ENCODE assay signal across 27 mouse cellular contexts in genomic region chr16:96165723-96166264, GRCm38 (mm10). TPM values are rescaled to one million over a fixed set of nuclear protein-coding genes. Genes with fewer than 3 reads are reported as not detected.
DNase-seq lines count a peak whose midpoint lies in the region; ATAC-seq and TF ChIP-seq lines count a peak whose summit lies in the region.
"Had no signal": no experiment of that assay in that cellular context is flagged by ENCODE, and none has a peak within 500 bp of the region (broad histone marks: within the 10 kb centered on the region; RNA-seq: fewer than 3 reads in every experiment).

No protein-coding gene starts in this region.

- no peak overlapping the region for H3K4me3 ChIP-seq in hindbrain, postnatal 0 days (ENCODE audit: low read length)
- no peak overlapping the region for H3K4me3 ChIP-seq in hindbrain, embryonic 13.5 days
- H3K4me3 ChIP-seq in intestine, embryonic 16.5 days (ENCODE audit: low read length) = no peak overlapping the region
- H3K4me3 ChIP-seq: hindbrain, embryonic 10.5 days; limb, embryonic 15.5 days; lung, embryonic 15.5 days; megakaryocyte, embryonic 14.5 days; neural tube, embryonic 12.5 days had no signal

- DNase-seq in hindbrain, postnatal 0 days (ENCODE audit: low spot score) = peak; percentile 62
- DNase-seq in cerebellum, adult 11 months = peak; percentile 58
- DNase-seq in cerebellum, adult 8-10 months = peak; percentile 59
- peak; percentile 42 to 58 for DNase-seq in cerebellum, postnatal 36 days
- DNase-seq in left cerebral cortex, postnatal 36 days (ENCODE audit: low spot score in 2 of 2) = no peak
- no peak for DNase-seq in testis, postnatal 10 days (ENCODE audit: low spot score)
- DNase-seq: adrenal gland, postnatal 10 days; gastrocnemius, postnatal 14 days; heart, adult 11 months; kidney, adult 8-10 months; kidney, postnatal 36 days; left cerebral cortex, postnatal 4 days; lung, postnatal 36 days; midbrain, embryonic 14.5 days; right cerebral cortex, postnatal 14 days; thymus, postnatal 14 days had no signal

- 70% methylated on average over 4 of the region's 4 CpGs for WGBS in hindbrain, postnatal 0 days
- WGBS in hindbrain, embryonic 13.5 days = 73% methylated on average over 4 of the region's 4 CpGs
- WGBS in intestine, embryonic 16.5 days = 73% methylated on average over 4 of the region's 4 CpGs

- no peak overlapping the region for H3K27ac ChIP-seq in hindbrain, postnatal 0 days
- H3K27ac ChIP-seq in hindbrain, embryonic 13.5 days = no peak overlapping the region
- no peak overlapping the region for H3K27ac ChIP-seq in intestine, embryonic 16.5 days (ENCODE audit: low read length)
- H3K27ac ChIP-seq: hindbrain, embryonic 10.5 days; limb, embryonic 15.5 days; liver, embryonic 14.5 days; lung, embryonic 15.5 days; neural tube, embryonic 12.5 days had no signal

- no peaks in the 10 kb centered on the region for H3K27me3 ChIP-seq in hindbrain, postnatal 0 days (ENCODE audit: insufficient read depth, low read length)
- no peaks in the 10 kb centered on the region for H3K27me3 ChIP-seq in hindbrain, embryonic 13.5 days
- H3K27me3 ChIP-seq in intestine, embryonic 16.5 days (replicated peaks; ENCODE audit: control insufficient read depth, insufficient read depth, low read length) = no peaks in the 10 kb centered on the region
- H3K27me3 ChIP-seq: limb, embryonic 15.5 days; lung, embryonic 15.5 days; neural tube, embryonic 12.5 days had no signal

- no peaks in the 10 kb centered on the region for H3K9me3 ChIP-seq in hindbrain, postnatal 0 days (ENCODE audit: low read length)
- H3K9me3 ChIP-seq in hindbrain, embryonic 13.5 days = no peaks in the 10 kb centered on the region
- no peaks in the 10 kb centered on the region for H3K9me3 ChIP-seq in intestine, embryonic 16.5 days (ENCODE audit: control insufficient read depth, low read length)
- H3K9me3 ChIP-seq: hindbrain, embryonic 10.5 days; limb, embryonic 15.5 days; lung, embryonic 15.5 days; neural tube, embryonic 12.5 days had no signal

- no peaks in the 10 kb centered on the region for H3K4me1 ChIP-seq in hindbrain, postnatal 0 days (ENCODE audit: insufficient read depth, low read length)
- no peaks in the 10 kb centered on the region for H3K4me1 ChIP-seq in hindbrain, embryonic 13.5 days (replicated peaks)
- H3K4me1 ChIP-seq in intestine, embryonic 16.5 days (ENCODE audit: control insufficient read depth, insufficient read depth, low read length) = no peaks in the 10 kb centered on the region
- H3K4me1 ChIP-seq: hindbrain, embryonic 10.5 days; limb, embryonic 15.5 days; lung, embryonic 15.5 days; neural tube, embryonic 12.5 days had no signal

- no peak for TF ChIP-seq CTCF in hindbrain, postnatal 0 days (IDR thresholded peaks at IDR 0.05; ENCODE audit: low read depth)

- H3K4me2 ChIP-seq in hindbrain, postnatal 0 days (ENCODE audit: low read depth, low read length) = no peak overlapping the region
- no peak overlapping the region for H3K4me2 ChIP-seq in hindbrain, embryonic 13.5 days
- H3K4me2 ChIP-seq in intestine, embryonic 16.5 days (ENCODE audit: low read depth, low read length) = no peak overlapping the region
- H3K4me2 ChIP-seq: heart, embryonic 11.5 days; limb, embryonic 15.5 days; lung, embryonic 15.5 days; neural tube, embryonic 12.5 days had no signal

- intact Hi-C loops in left cerebral cortex, postnatal 36 days (cut with DNase I) = no loop called here

- no peak for ATAC-seq in hindbrain, postnatal 0 days
- ATAC-seq in hindbrain, embryonic 13.5 days (ENCODE audit: low FRiP score) = no peak
- ATAC-seq in intestine, embryonic 16.5 days = no peak
- ATAC-seq: activated CD4-positive, CD25-positive, alpha-beta regulatory T cell, adult 4 months; inflammation-experienced regulatory T-cells, adult 6 months had no signal

- no peaks in the 10 kb centered on the region for H3K36me3 ChIP-seq in hindbrain, postnatal 0 days (ENCODE audit: insufficient read depth, low read length)
- 0 out of 2 replicates have a peak, but pooled peaks cover 3% of the 10 kb centered on the region for H3K36me3 ChIP-seq in hindbrain, embryonic 13.5 days
- H3K36me3 ChIP-seq in intestine, embryonic 16.5 days (ENCODE audit: control insufficient read depth, insufficient read depth, low read length) = no peaks in the 10 kb centered on the region
- H3K36me3 ChIP-seq: hindbrain, embryonic 10.5 days; limb, embryonic 15.5 days; lung, embryonic 15.5 days; neural tube, embryonic 12.5 days had no signal

- no peak overlapping the region for H3K9ac ChIP-seq in hindbrain, postnatal 0 days (replicated peaks; ENCODE audit: low read length)
- H3K9ac ChIP-seq in hindbrain, embryonic 13.5 days = no peak overlapping the region
- no peak overlapping the region for H3K9ac ChIP-seq in intestine, embryonic 16.5 days (ENCODE audit: low read depth, low read length)
- H3K9ac ChIP-seq: limb, embryonic 15.5 days; liver, embryonic 14.5 days; lung, embryonic 15.5 days; neural tube, embryonic 12.5 days had no signal

RNA-seq across cellular contexts. Expression of gene Wrb, which starts 20.6 kb away (rescaled TPM):
- total RNA-seq in hindbrain, postnatal 0 days (2014; rRNA removed) = 151 and 154 TPM in 2 replicates
- polyA plus RNA-seq in hindbrain, postnatal 0 days (2015; fragmentation: Nextera tagmentation; extraction: Ambion mirVana) = 190 and 196 TPM in 2 replicates
- polyA plus RNA-seq in hindbrain, embryonic 13.5 days (2015; fragmentation: Nextera tagmentation; extraction: Ambion mirVana) = 169 and 172 TPM in 2 replicates
- 10 to 100 TPM; 67.9 to 69.4 TPM for total RNA-seq in left cerebral cortex, postnatal 36 days (2021)
- polyA plus RNA-seq in intestine, embryonic 16.5 days (2015; fragmentation: Nextera tagmentation; extraction: Ambion mirVana) = 46.9 and 53.2 TPM in 2 replicates

RNA-seq across cellular contexts. Expression of gene Lca5l, which starts 26.3 kb away (rescaled TPM):
- 2.0 and 3.2 TPM in 2 replicates for total RNA-seq in hindbrain, postnatal 0 days (2014; rRNA removed)
- polyA plus RNA-seq in hindbrain, postnatal 0 days (2015; fragmentation: Nextera tagmentation; extraction: Ambion mirVana) = 1.9 and 2.3 TPM in 2 replicates
- polyA plus RNA-seq in hindbrain, embryonic 13.5 days (2015; fragmentation: Nextera tagmentation; extraction: Ambion mirVana) = 1.6 and 2.1 TPM in 2 replicates
- 1 to 10 TPM; 1.2 to 2.4 TPM for total RNA-seq in left cerebral cortex, postnatal 36 days (2021)
- polyA plus RNA-seq in intestine, embryonic 16.5 days (2015; fragmentation: Nextera tagmentation; extraction: Ambion mirVana) = 0.43 and 0.50 TPM in 2 replicates
- polyA plus RNA-seq: inflammation-experienced regulatory T-cells, adult 6 months had no signal

RNA-seq across cellular contexts. Expression of gene Sh3bgr, which starts 34.5 kb away (rescaled TPM):
- 0.26 and 16.4 TPM in 2 replicates for total RNA-seq in hindbrain, postnatal 0 days (2014; rRNA removed)
- 5.9 and 7.4 TPM in 2 replicates for polyA plus RNA-seq in hindbrain, postnatal 0 days (2015; fragmentation: Nextera tagmentation; extraction: Ambion mirVana)
- 1.6 and 2.9 TPM in 2 replicates for polyA plus RNA-seq in hindbrain, embryonic 13.5 days (2015; fragmentation: Nextera tagmentation; extraction: Ambion mirVana)
- total RNA-seq in left cerebral cortex, postnatal 36 days (2021) = 1 to 10 TPM; 1.2 to 2.7 TPM
- 31.6 and 33.1 TPM in 2 replicates for polyA plus RNA-seq in intestine, embryonic 16.5 days (2015; fragmentation: Nextera tagmentation; extraction: Ambion mirVana)
- polyA plus RNA-seq: activated CD4-positive, CD25-positive, alpha-beta regulatory T cell, adult 4 months; inflammation-experienced regulatory T-cells, adult 6 months had no signal

RNA-seq across cellular contexts. Expression of gene Hmgn1, which starts 38.3 kb away (rescaled TPM):
- 85.9 and 103 TPM in 2 replicates for total RNA-seq in hindbrain, postnatal 0 days (2014; rRNA removed)
- 207 and 258 TPM in 2 replicates for polyA plus RNA-seq in hindbrain, postnatal 0 days (2015; fragmentation: Nextera tagmentation; extraction: Ambion mirVana)
- 433 and 477 TPM in 2 replicates for polyA plus RNA-seq in hindbrain, embryonic 13.5 days (2015; fragmentation: Nextera tagmentation; extraction: Ambion mirVana)
- 10 to 100 TPM; 56.2 to 58.2 TPM for total RNA-seq in left cerebral cortex, postnatal 36 days (2021)
- 404 and 487 TPM in 2 replicates for polyA plus RNA-seq in intestine, embryonic 16.5 days (2015; fragmentation: Nextera tagmentation; extraction: Ambion mirVana)

Comparison
In these comparisons a context has a peak if more than half of its experiments do, and no peak if none do; other contexts are left out.
1. DNase-seq: peak in hindbrain, postnatal 0 days (single experiment), cerebellum, adult 11 months (single experiment), cerebellum, adult 8-10 months (single experiment) and cerebellum, postnatal 36 days (2 of 2); none in left cerebral cortex, postnatal 36 days (0 of 2) and testis, postnatal 10 days (single experiment).